Mouse (Mus musculus) ES-Bruce4 (cell line): ENCODE data around the gene Ptbp2.

Experiments used
- CTCF ChIP-seq: IDR thresholded peaks from one replicate; pipeline ENCODE4 v1.8.1; 2011; ENCODE audit warnings: low read depth, low read length
- EP300 ChIP-seq: IDR thresholded peaks from 2 replicates; pipeline ENCODE4 v1.6.1; 2011; ENCODE audit warnings: low read depth, low read length; ENCODE audit not compliant: insufficient read depth
- POLR2A ChIP-seq: IDR thresholded peaks from one replicate; pipeline ENCODE4 v1.8.1; 2011; ENCODE audit warnings: low read length; ENCODE audit not compliant: insufficient read depth

- TF ChIP-seq CTCF (no peak), POLR2A (no peak), EP300 (no peak)
Observed at GRCm38 (mm10) chr3:119782946-119783701, 1.1 kb downstream of the Ptbp2 start.
